Mouse (Mus musculus) adrenal gland, postnatal 10 days (tissue): ENCODE data around the gene Dnaja3. TPM values are rescaled to one million over a fixed set of nuclear protein-coding genes. Genes with fewer than 3 reads are reported as not detected.
A peak's percentile ranks its signal among the peaks of the same experiment; 100 is the strongest.

Experiments
- DNase-seq: peaks from one replicate; pipeline ENCODE4 v3.0.0; 2021; ENCODE audit warnings: mixed read lengths
- total RNA-seq, 2 experiments: library from RNA; stranded (reverse); gene quantifications; 2 replicates each; pipeline ENCODE4 v1.2.3; 2021

Dnaja3 gene
- total RNA-seq, 2 experiments from 2014 or later, result 161 to 167 TPM

GRCm38 (mm10) chr16:4606431-4607084, 33.2 kb upstream of the Dnaja3 start:
- peak; percentile 67 for DNase-seq

- peak; percentile 89 for DNase-seq
These were observed 31.8 kb upstream of the Dnaja3 start for GRCm38 (mm10) chr16:4607818-4608531.

- DNase-seq, result no peak
These were observed 31.2 kb upstream of the Dnaja3 start for GRCm38 (mm10) chr16:4608532-4609059.

GRCm38 (mm10) chr16:4611193-4611592, 28.6 kb upstream of the Dnaja3 start:
- DNase-seq, result no peak

GRCm38 (mm10) chr16:4611676-4612075, 28.1 kb upstream of the Dnaja3 start:
- DNase-seq, result no peak

- no peak for DNase-seq
These were observed 26.1 kb upstream of the Dnaja3 start for GRCm38 (mm10) chr16:4613736-4614135.

- peak; percentile 56 for DNase-seq
These were observed 25.1 kb upstream of the Dnaja3 start for GRCm38 (mm10) chr16:4614639-4615038.

GRCm38 (mm10) chr16:4615297-4615696, 24.5 kb upstream of the Dnaja3 start:
- no peak for DNase-seq

- no peak for DNase-seq
These were observed 23.0 kb upstream of the Dnaja3 start for GRCm38 (mm10) chr16:4616829-4617228.

- no peak for DNase-seq
These were observed 15.7 kb upstream of the Dnaja3 start for GRCm38 (mm10) chr16:4624074-4624473.

- peak; percentile 95 for DNase-seq
These were observed 15.2 kb upstream of the Dnaja3 start, which contains the start of gene Pam16 for GRCm38 (mm10) chr16:4624481-4625110. Gene Pam16, minus strand, starts transcription at chr16:4624988.

- DNase-seq, result no peak
These were observed 12.7 kb upstream of the Dnaja3 start for GRCm38 (mm10) chr16:4627105-4627504.

GRCm38 (mm10) chr16:4628898-4629419, 10.8 kb upstream of the Dnaja3 start:
- no peak for DNase-seq

- peak; percentile 92 for DNase-seq
These were observed 9.8 kb upstream of the Dnaja3 start for GRCm38 (mm10) chr16:4629950-4630349.

- no peak for DNase-seq
These were observed 7.7 kb upstream of the Dnaja3 start for GRCm38 (mm10) chr16:4632050-4632449.

GRCm38 (mm10) chr16:4633661-4634060, 6.1 kb upstream of the Dnaja3 start:
- DNase-seq, result no peak

GRCm38 (mm10) chr16:4634681-4635080, 5.1 kb upstream of the Dnaja3 start:
- peak; percentile 8 for DNase-seq

- no peak for DNase-seq
These were observed 4.0 kb upstream of the Dnaja3 start for GRCm38 (mm10) chr16:4635760-4636159.

GRCm38 (mm10) chr16:4638891-4639390, 848 bp upstream of the Dnaja3 start:
- DNase-seq, result no peak

GRCm38 (mm10) chr16:4640267-4641005, 647 bp downstream of the Dnaja3 start:
- DNase-seq, result peak; percentile 29

GRCm38 (mm10) chr16:4641119-4641838, 1.5 kb downstream of the Dnaja3 start:
- no peak for DNase-seq
